Mouse (Mus musculus) kidney, postnatal 0 days (tissue): ENCODE data around the gene Paxx. TPM values are rescaled to one million over a fixed set of nuclear protein-coding genes. Genes with fewer than 3 reads are reported as not detected.
"Not testable (repeated sequence)": the region's sequence is repeated elsewhere in the genome, so short reads cannot be mapped to it uniquely, and the experiment has no call there.

Source experiments
- ATAC-seq: fragments of 200-750 bp; cut with Nextera tagmentation; replicated peaks from 2 replicates; pipeline ENCODE4 v1.8.0; 2017; ENCODE audit warnings: low read depth, moderate number of reproducible peaks, moderate TSS enrichment, moderate library complexity; ENCODE audit not compliant: low FRiP score
- DNase-seq: peaks from one replicate; pipeline ENCODE4 v3.0.0-alpha.2; 2016; ENCODE audit warnings: low spot score
- H3K27ac ChIP-seq: fragments of 300-500 bp; sonication (generic); 2 replicates; pipeline ENCODE4 v1.5.1; 2014; ENCODE audit warnings: mild to moderate bottlenecking
- H3K27me3 ChIP-seq: fragments of 300-500 bp; sonication (generic); 2 replicates; pipeline ENCODE4 v1.6.1; 2014; ENCODE audit warnings: low read length, mixed read lengths; ENCODE audit not compliant: insufficient read depth
- H3K36me3 ChIP-seq: fragments of 300-500 bp; sonication (generic); 2 replicates; pipeline ENCODE4 v1.6.1; 2014; ENCODE audit warnings: low read length, mixed read lengths; ENCODE audit not compliant: insufficient read depth
- H3K4me1 ChIP-seq: fragments of 300-500 bp; sonication (generic); replicated peaks from 2 replicates; pipeline ENCODE4 v1.6.1; 2014; ENCODE audit warnings: antibody characterized with exemption, low read length, mixed read lengths; ENCODE audit not compliant: insufficient read depth
- H3K4me2 ChIP-seq: fragments of 300-500 bp; sonication (generic); 2 replicates; pipeline ENCODE4 v1.6.1; 2014; ENCODE audit warnings: mild to moderate bottlenecking, low read length, moderate library complexity, mixed read lengths
- H3K4me3 ChIP-seq: fragments of 300-500 bp; sonication (generic); replicated peaks from 2 replicates; pipeline ENCODE4 v1.5.1; 2014; ENCODE audit warnings: low read depth, low read length
- H3K9ac ChIP-seq: fragments of 300-500 bp; sonication (generic); 2 replicates; pipeline ENCODE4 v1.6.1; 2014; ENCODE audit warnings: low read depth, low read length
- H3K9me3 ChIP-seq: fragments of 300-500 bp; sonication (generic); replicated peaks from 2 replicates; pipeline ENCODE4 v1.6.1; 2016; ENCODE audit warnings: low read length, inconsistent platforms, mixed read lengths
- CTCF ChIP-seq: IDR thresholded peaks from 2 replicates; pipeline ENCODE4 v1.5.1; 2016; ENCODE audit warnings: antibody characterized with exemption, low read depth, mild to moderate bottlenecking, moderate library complexity
- WGBS: fragments of 180-500 bp; shearing (Covaris S2); extraction: QIAGEN DNeasy Blood & Tissue Kit; methylation state at CpG from one replicate; pipeline ENCODE4 v1.1.7; 2014; 5-methylcytosine and 5-hydroxymethylcytosine counted together
- microRNA-seq: library from miRNA; unstranded; fragments of <30 nt; microRNA quantifications from one replicate; pipeline ENCODE4, GENCODE M21; 2016
- polyA plus RNA-seq: library from polyadenylated mRNA; unstranded; fragments of >200 nt; fragmentation: Nextera tagmentation; extraction: Ambion mirVana; gene quantifications from 2 replicates; pipeline ENCODE4 v1.2.1, GENCODE M21; 2015

Paxx gene
- polyA plus RNA-seq, 1 experiment from 2014 or later: 42.0 TPM

GRCm38 (mm10) chr2:25421896-25422295 lies 39.0 kb downstream of the Paxx start:
- H3K27ac ChIP-seq: no peak overlapping the region

GRCm38 (mm10) chr2:25417426-25417825 lies 43.5 kb downstream of the Paxx start:
- H3K27ac ChIP-seq: no peak overlapping the region
- H3K4me1 ChIP-seq: no peaks in the 10 kb centered on the region
- H3K9ac ChIP-seq: no peak overlapping the region
- no peak overlapping the region for H3K4me3 ChIP-seq
- ATAC-seq (no peak), DNase-seq (no peak)
- no peaks in the 10 kb centered on the region for H3K36me3 ChIP-seq
- H3K27me3 ChIP-seq: no peaks in the 10 kb centered on the region
- H3K4me2 ChIP-seq: no peak overlapping the region
- WGBS: 22% methylated on average over 3 of the region's 3 CpGs
- no peaks in the 10 kb centered on the region for H3K9me3 ChIP-seq
- TF ChIP-seq CTCF: no peak

More at GRCm38 (mm10) chr2:25421896-25422295, 39.0 kb downstream of the Paxx start:
- Histone ChIP-seq H3K27me3 (no peaks in the 10 kb centered on the region), H3K36me3 (no peaks in the 10 kb centered on the region), H3K4me1 (no peaks in the 10 kb centered on the region), H3K9me3 (no peaks in the 10 kb centered on the region), H3K9ac (no peak overlapping the region), H3K4me3 (no peak overlapping the region), H3K4me2 (no peak overlapping the region)
- TF ChIP-seq CTCF: peak; percentile 77
- ATAC-seq: peak; percentile 23; the same call in 1 of the 2 replicates
- peak; percentile 66 for DNase-seq
- 26% methylated on average over 3 of the region's 3 CpGs for whole genome bisulfite sequencing

- not testable (repeated sequence) for H3K4me3 ChIP-seq, H3K4me2 ChIP-seq, H3K9me3 ChIP-seq, ATAC-seq, H3K27ac ChIP-seq, DNase-seq, H3K9ac ChIP-seq, H3K27me3 ChIP-seq, H3K36me3 ChIP-seq, H3K4me1 ChIP-seq
- TF ChIP-seq CTCF: peak; percentile 48
These were observed 47.5 kb downstream of the Paxx start for GRCm38 (mm10) chr2:25413436-25413835.

GRCm38 (mm10) chr2:25408908-25409307 lies 52.0 kb downstream of the Paxx start:
- no peak overlapping the region for H3K4me3 ChIP-seq
- H3K4me1 ChIP-seq: no peaks in the 10 kb centered on the region
- ATAC-seq: no peak
- WGBS: 91% methylated on average over 10 of the region's 10 CpGs
- no peaks in the 10 kb centered on the region for H3K27me3 ChIP-seq
- no peak for TF ChIP-seq CTCF
- no peak overlapping the region for H3K9ac ChIP-seq
- no peak overlapping the region for H3K4me2 ChIP-seq
- H3K27ac ChIP-seq: no peak overlapping the region
- DNase-seq: no peak
- H3K9me3 ChIP-seq: no peaks in the 10 kb centered on the region
- H3K36me3 ChIP-seq: no peaks in the 10 kb centered on the region

Small RNAs within 50 kb of the gene (microRNA-seq; reads per million reads assigned to microRNA genes)
- not detected for gene Mir3087

Other genes starting within 250 kb of the Paxx start
- gene Nelfb, start 249.6 kb downstream of the Paxx start, polyA plus RNA-seq: 74.0 and 82.3 TPM in 2 replicates
- 0.29 and 0.43 TPM in 2 replicates for gene Stpg3, start 246.5 kb downstream of the Paxx start, polyA plus RNA-seq
- gene Fam166a, start 242.3 kb downstream of the Paxx start, polyA plus RNA-seq: 0.28 and 0.62 TPM in 2 replicates
- 339 and 384 TPM in 2 replicates for gene Tubb4b, start 236.4 kb downstream of the Paxx start, polyA plus RNA-seq
- gene Slc34a3, start 226.7 kb downstream of the Paxx start, polyA plus RNA-seq: 1.5 and 1.6 TPM in 2 replicates
- 0.16 and 0.28 TPM in 2 replicates for gene Rnf224, start 224.3 kb downstream of the Paxx start, polyA plus RNA-seq
- 24.2 and 27.4 TPM in 2 replicates for gene Rnf208, start 218.8 kb downstream of the Paxx start, polyA plus RNA-seq
- 0.61 and 0.75 TPM in 2 replicates for gene Cysrt1, start 218.6 kb downstream of the Paxx start, polyA plus RNA-seq
- 2.7 and 3.7 TPM in 2 replicates for gene AL732309.1, start 214.2 kb downstream of the Paxx start, polyA plus RNA-seq
- 42.6 and 46.7 TPM in 2 replicates for gene Tmem203, start 205.7 kb downstream of the Paxx start, polyA plus RNA-seq
- 17.1 and 18.0 TPM in 2 replicates for gene Tprn, start 198.5 kb downstream of the Paxx start, polyA plus RNA-seq
- 172 TPM in 2 replicates for gene Ssna1, start 188.7 kb downstream of the Paxx start, polyA plus RNA-seq
- gene Anapc2, start 188.6 kb downstream of the Paxx start, polyA plus RNA-seq: 79.4 and 84.0 TPM in 2 replicates
- gene Tmem210, start 172.9 kb downstream of the Paxx start, polyA plus RNA-seq: not detected in 2 replicates
- gene Lrrc26, start 171.2 kb downstream of the Paxx start, polyA plus RNA-seq: 0.29 and 0.48 TPM in 2 replicates
- gene Grin1, start 141.9 kb downstream of the Paxx start, polyA plus RNA-seq: 0.58 and 0.66 TPM in 2 replicates
- 57.9 and 59.6 TPM in 2 replicates for gene Man1b1, start 128.8 kb downstream of the Paxx start, polyA plus RNA-seq
- gene Dpp7, start 104.7 kb downstream of the Paxx start, polyA plus RNA-seq: 28.5 and 31.5 TPM in 2 replicates
- gene Uap1l1, start 95.4 kb downstream of the Paxx start, polyA plus RNA-seq: 80.5 and 92.8 TPM in 2 replicates
- gene Sapcd2, start 88.8 kb downstream of the Paxx start, polyA plus RNA-seq: 17.9 and 19.3 TPM in 2 replicates
- 6.9 and 7.8 TPM in 2 replicates for gene Entpd2, start 65.2 kb downstream of the Paxx start, polyA plus RNA-seq
- 43.9 and 49.9 TPM in 2 replicates for gene Npdc1, start 61.7 kb downstream of the Paxx start, polyA plus RNA-seq
- 0.06 TPM in 1 of 2 replicates, not detected in the other for gene Fut7, start 37.8 kb downstream of the Paxx start, polyA plus RNA-seq
- 9.7 and 9.8 TPM in 2 replicates for gene Abca2, start 32.4 kb downstream of the Paxx start, polyA plus RNA-seq
- gene Clic3, start 4.3 kb downstream of the Paxx start, polyA plus RNA-seq: 7.7 and 10.3 TPM in 2 replicates
- gene Ptgds, start 9.0 kb upstream of the Paxx start, polyA plus RNA-seq: 11.5 and 13.1 TPM in 2 replicates
- gene Lcn12, start 32.8 kb upstream of the Paxx start, polyA plus RNA-seq: not detected in 2 replicates
- 65.7 and 71.1 TPM in 2 replicates for gene Fbxw5, start 39.7 kb upstream of the Paxx start, polyA plus RNA-seq
- gene C8g, start 40.6 kb upstream of the Paxx start, polyA plus RNA-seq: 7.9 and 9.6 TPM in 2 replicates
- gene Traf2, start 85.8 kb upstream of the Paxx start, polyA plus RNA-seq: 24.4 and 28.1 TPM in 2 replicates
- 351 and 379 TPM in 2 replicates for gene Edf1, start 96.8 kb upstream of the Paxx start, polyA plus RNA-seq
- gene Mamdc4, start 113.8 kb upstream of the Paxx start, polyA plus RNA-seq: 0.59 and 0.85 TPM in 2 replicates
- 197 TPM in 2 replicates for gene Phpt1, start 114.1 kb upstream of the Paxx start, polyA plus RNA-seq
- 0.15 and 0.16 TPM in 2 replicates for gene Ajm1, start 120.7 kb upstream of the Paxx start, polyA plus RNA-seq
- gene Rabl6, start 147.4 kb upstream of the Paxx start, polyA plus RNA-seq: 45.6 and 56.9 TPM in 2 replicates
- gene Ccdc183, start 156.6 kb upstream of the Paxx start, polyA plus RNA-seq: 0.32 and 0.34 TPM in 2 replicates
- gene Tmem141, start 160.9 kb upstream of the Paxx start, polyA plus RNA-seq: 41.7 and 43.8 TPM in 2 replicates
- gene Fcna, start 166.9 kb upstream of the Paxx start, polyA plus RNA-seq: 1.7 and 2.2 TPM in 2 replicates
- gene Lcn8, start 192.0 kb upstream of the Paxx start, polyA plus RNA-seq: not detected in 2 replicates
- not detected in 2 replicates for gene Lcn5, start 196.9 kb upstream of the Paxx start, polyA plus RNA-seq
- not detected in 2 replicates for gene Lcn6, start 215.7 kb upstream of the Paxx start, polyA plus RNA-seq
- gene Lcn10, start 221.6 kb upstream of the Paxx start, polyA plus RNA-seq: not detected in 2 replicates
- gene Obp2a, start 238.9 kb upstream of the Paxx start, polyA plus RNA-seq: 0.37 TPM in 1 of 2 replicates, not detected in the other
- gene Bmyc, start 245.6 kb upstream of the Paxx start, polyA plus RNA-seq: 94.1 and 94.6 TPM in 2 replicates